In the genomic region with DNA sequence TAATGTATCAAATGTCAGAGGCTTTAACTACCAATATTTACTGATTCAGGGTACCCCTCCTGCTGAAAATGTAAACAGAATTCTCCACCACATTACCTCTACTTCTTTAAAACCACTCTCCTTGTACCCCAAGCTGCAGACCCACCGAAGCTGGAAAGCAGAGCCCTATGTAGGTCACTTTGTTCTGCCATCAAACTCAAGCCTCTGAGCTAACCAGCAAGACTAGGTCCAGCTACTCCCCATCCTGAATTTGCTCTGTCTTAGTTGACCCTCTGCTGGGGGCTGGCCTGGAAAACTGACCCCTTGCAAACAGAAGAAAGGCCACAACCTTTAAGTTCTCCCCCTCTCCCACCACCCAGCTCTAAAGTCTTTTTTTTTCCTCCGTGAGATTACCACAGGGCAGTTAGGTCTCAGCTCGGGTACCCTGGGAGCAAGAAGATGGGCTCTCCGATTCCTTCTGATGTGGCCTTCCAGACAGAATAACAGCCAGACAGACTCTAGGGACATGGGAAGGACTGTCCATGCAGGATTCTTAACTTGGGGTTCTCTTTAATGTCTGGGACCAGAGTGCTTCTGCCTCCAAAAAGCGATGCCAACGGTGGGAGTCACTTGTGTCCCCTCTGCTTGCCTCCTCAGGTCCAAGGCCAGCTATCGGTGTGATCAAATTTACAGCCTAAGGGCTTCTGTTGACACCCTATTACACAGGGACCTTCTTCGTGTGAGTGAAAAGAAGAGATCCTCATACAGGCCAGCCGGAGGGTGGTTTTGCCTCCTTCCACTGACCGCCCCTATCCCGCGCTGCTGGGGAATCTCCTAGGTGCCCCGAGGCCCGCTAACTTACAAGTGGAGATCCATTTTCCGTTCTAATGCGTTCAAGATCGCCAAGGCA, we compare ENCODE assay signal across 13 mouse cellular contexts. TPM values are rescaled to one million over a fixed set of nuclear protein-coding genes. Genes with fewer than 3 reads are reported as not detected.
DNase-seq lines count a peak whose midpoint lies in the region; ATAC-seq lines count a peak whose summit lies in the region.
"Had no signal": no experiment of that assay in that cellular context is flagged by ENCODE, and none has a peak within 500 bp of the region (broad histone marks: within the 10 kb centered on the region; RNA-seq: fewer than 3 reads in every experiment).

No protein-coding gene starts in this region.

- H3K4me2 ChIP-seq in forebrain, embryonic 14.5 days (ENCODE audit: low read length) = no peak overlapping the region
- H3K4me2 ChIP-seq in forebrain, embryonic 11.5 days (ENCODE audit: low read depth, low read length, severe bottlenecking) = no peak overlapping the region
- no peak overlapping the region for H3K4me2 ChIP-seq in midbrain, embryonic 14.5 days (ENCODE audit: low read length)
- no peak overlapping the region for H3K4me2 ChIP-seq in midbrain, embryonic 16.5 days (ENCODE audit: low read length)
- H3K4me2 ChIP-seq in liver, embryonic 11.5 days = peak overlapping the region; percentile 56
- H3K4me2 ChIP-seq: neural tube, embryonic 13.5 days had no signal

- no peak for ATAC-seq in forebrain, embryonic 14.5 days
- no peak for ATAC-seq in forebrain, embryonic 11.5 days (replicated peaks; ENCODE audit: low FRiP score)
- no peak for ATAC-seq in midbrain, embryonic 14.5 days (ENCODE audit: low FRiP score, low TSS enrichment)
- ATAC-seq in midbrain, embryonic 16.5 days = no peak
- ATAC-seq in liver, embryonic 11.5 days (replicated peaks; ENCODE audit: low FRiP score) = no peak
- no peak for ATAC-seq in megakaryocyte, adult 5-6 weeks (ENCODE audit: poor library complexity, severe bottlenecking)

- peaks cover 86% of the 10 kb centered on the region for H3K27me3 ChIP-seq in forebrain, embryonic 14.5 days (replicated peaks; ENCODE audit: control insufficient read depth, insufficient read depth, low read length)
- H3K27me3 ChIP-seq in forebrain, embryonic 11.5 days (ENCODE audit: control insufficient read depth, insufficient read depth, low read length) = peaks cover 94% of the 10 kb centered on the region
- peaks cover 97% of the 10 kb centered on the region for H3K27me3 ChIP-seq in midbrain, embryonic 14.5 days (ENCODE audit: control insufficient read depth, insufficient read depth, low read length)
- H3K27me3 ChIP-seq in midbrain, embryonic 16.5 days (ENCODE audit: control insufficient read depth, insufficient read depth, low read depth, low read length) = peaks cover 54% of the 10 kb centered on the region
- H3K27me3 ChIP-seq in liver, embryonic 11.5 days (replicated peaks; ENCODE audit: control insufficient read depth, insufficient read depth, low read length) = peaks cover 96% of the 10 kb centered on the region

- H3K9ac ChIP-seq in forebrain, embryonic 14.5 days (ENCODE audit: low read length) = no peak overlapping the region
- no peak overlapping the region for H3K9ac ChIP-seq in forebrain, embryonic 11.5 days (ENCODE audit: low read length)
- H3K9ac ChIP-seq in midbrain, embryonic 14.5 days (replicated peaks; ENCODE audit: low read length) = no peak overlapping the region
- no peak overlapping the region for H3K9ac ChIP-seq in midbrain, embryonic 16.5 days (ENCODE audit: low read depth, low read length)
- peak overlapping the region; percentile 31; the same call in 1 of the 2 replicates for H3K9ac ChIP-seq in liver, embryonic 11.5 days (ENCODE audit: low read depth, low read length)
- H3K9ac ChIP-seq: neural tube, embryonic 13.5 days had no signal

- no peak overlapping the region for H3K4me3 ChIP-seq in forebrain, embryonic 14.5 days (ENCODE audit: low read depth, low read length)
- no peak overlapping the region for H3K4me3 ChIP-seq in forebrain, embryonic 11.5 days (ENCODE audit: low read depth, low read length)
- no peak overlapping the region for H3K4me3 ChIP-seq in midbrain, embryonic 14.5 days (replicated peaks; ENCODE audit: low read depth, low read length)
- no peak overlapping the region for H3K4me3 ChIP-seq in midbrain, embryonic 16.5 days (ENCODE audit: low read depth, low read length)
- peak overlapping the region; percentile 58 for H3K4me3 ChIP-seq in liver, embryonic 11.5 days (ENCODE audit: low read depth, low read length)
- H3K4me3 ChIP-seq: erythroblast, embryonic 14.5 days; neural tube, embryonic 13.5 days had no signal

- peaks cover 10% of the 10 kb centered on the region for H3K4me1 ChIP-seq in forebrain, embryonic 14.5 days (ENCODE audit: control insufficient read depth, insufficient read depth, low read length)
- H3K4me1 ChIP-seq in forebrain, embryonic 11.5 days (replicated peaks; ENCODE audit: control insufficient read depth, insufficient read depth, low read length) = peaks cover 10% of the 10 kb centered on the region
- peaks cover 9% of the 10 kb centered on the region for H3K4me1 ChIP-seq in midbrain, embryonic 14.5 days (ENCODE audit: control insufficient read depth, insufficient read depth, low read length)
- peaks cover 9% of the 10 kb centered on the region for H3K4me1 ChIP-seq in midbrain, embryonic 16.5 days (ENCODE audit: control insufficient read depth, insufficient read depth, low read length)
- H3K4me1 ChIP-seq in liver, embryonic 11.5 days (replicated peaks; ENCODE audit: control insufficient read depth, insufficient read depth, low read length) = no peaks in the 10 kb centered on the region

- no peaks in the 10 kb centered on the region for H3K36me3 ChIP-seq in forebrain, embryonic 14.5 days (ENCODE audit: control insufficient read depth, insufficient read depth, low read length)
- H3K36me3 ChIP-seq in forebrain, embryonic 11.5 days (ENCODE audit: control insufficient read depth, insufficient read depth, low read length) = no peaks in the 10 kb centered on the region
- no peaks in the 10 kb centered on the region for H3K36me3 ChIP-seq in midbrain, embryonic 14.5 days (ENCODE audit: control insufficient read depth, insufficient read depth, low read length)
- H3K36me3 ChIP-seq in midbrain, embryonic 16.5 days (ENCODE audit: control insufficient read depth, insufficient read depth, low read length) = no peaks in the 10 kb centered on the region
- no peaks in the 10 kb centered on the region for H3K36me3 ChIP-seq in liver, embryonic 11.5 days (ENCODE audit: control insufficient read depth, insufficient read depth, low read length)
- H3K36me3 ChIP-seq: neural tube, embryonic 13.5 days had no signal

- H3K9me3 ChIP-seq in forebrain, embryonic 14.5 days (replicated peaks; ENCODE audit: control insufficient read depth, low read length) = no peaks in the 10 kb centered on the region
- H3K9me3 ChIP-seq in forebrain, embryonic 11.5 days (ENCODE audit: control insufficient read depth, low read length) = no peaks in the 10 kb centered on the region
- no peaks in the 10 kb centered on the region for H3K9me3 ChIP-seq in midbrain, embryonic 14.5 days (ENCODE audit: control insufficient read depth, low read length)
- H3K9me3 ChIP-seq in midbrain, embryonic 16.5 days (replicated peaks; ENCODE audit: control insufficient read depth, low read length, poor library complexity, severe bottlenecking) = no peaks in the 10 kb centered on the region
- H3K9me3 ChIP-seq in liver, embryonic 11.5 days (ENCODE audit: control insufficient read depth, low read length) = no peaks in the 10 kb centered on the region
- H3K9me3 ChIP-seq: neural tube, embryonic 13.5 days had no signal

- DNase-seq in forebrain, embryonic 14.5 days (ENCODE audit: low spot score) = peak; percentile 16
- no peak for DNase-seq in forebrain, embryonic 11.5 days (ENCODE audit: low spot score)
- peak; percentile 7 for DNase-seq in midbrain, embryonic 14.5 days
- DNase-seq in liver, embryonic 11.5 days (ENCODE audit: low spot score) = peak; percentile 45
- no peak for DNase-seq in right cerebral cortex, postnatal 36 days (ENCODE audit: low spot score in 2 of 2)
- DNase-seq in gastrocnemius, adult 8-10 months (ENCODE audit: low spot score in 2 of 2) = no peak

- H3K27ac ChIP-seq in forebrain, embryonic 14.5 days (ENCODE audit: low read depth, low read length) = no peak overlapping the region
- no peak overlapping the region for H3K27ac ChIP-seq in forebrain, embryonic 11.5 days (ENCODE audit: low read depth, low read length)
- H3K27ac ChIP-seq in midbrain, embryonic 14.5 days (replicated peaks; ENCODE audit: low read depth, low read length) = no peak overlapping the region
- H3K27ac ChIP-seq in midbrain, embryonic 16.5 days (ENCODE audit: low read length) = no peak overlapping the region
- no peak overlapping the region; the same call in 1 of the 2 replicates for H3K27ac ChIP-seq in liver, embryonic 11.5 days (ENCODE audit: low read depth, low read length)
- H3K27ac ChIP-seq: macrophage; neural tube, embryonic 13.5 days had no signal

- WGBS in forebrain, embryonic 14.5 days = under 1% methylated on average over 17 of the region's 17 CpGs
- WGBS in forebrain, embryonic 11.5 days = under 1% methylated on average over 17 of the region's 17 CpGs
- WGBS in midbrain, embryonic 14.5 days = under 1% methylated on average over 17 of the region's 17 CpGs
- WGBS in midbrain, embryonic 16.5 days = 1% methylated on average over 17 of the region's 17 CpGs
- WGBS in liver, embryonic 11.5 days = 4% methylated on average over 17 of the region's 17 CpGs

RNA-seq across cellular contexts. Expression of a gene that starts 1.4 kb away (rescaled TPM):
- not detected in 2 replicates for polyA plus RNA-seq in forebrain, embryonic 14.5 days (2014; fragmentation: Nextera tagmentation; extraction: Ambion mirVana)
- not detected in 2 replicates for polyA plus RNA-seq in forebrain, embryonic 11.5 days (2014; fragmentation: Nextera tagmentation; extraction: Ambion mirVana)
- not detected in 2 replicates for polyA plus RNA-seq in midbrain, embryonic 14.5 days (2014; fragmentation: Nextera tagmentation; extraction: Ambion mirVana)
- polyA plus RNA-seq in midbrain, embryonic 16.5 days (2015; fragmentation: Nextera tagmentation; extraction: Ambion mirVana) = not detected in 2 replicates
- polyA plus RNA-seq in liver, embryonic 11.5 days (2014; fragmentation: Nextera tagmentation; extraction: Ambion mirVana) = 5.4 TPM in 2 replicates
- total RNA-seq in gastrocnemius, adult 8-10 months (2022) = under 1 TPM in 2 of 4 experiments, not detected in 2; 0.11 to 0.15 TPM
- total RNA-seq in megakaryocyte, adult 5-6 weeks (2015) = not detected in 2 replicates
- not detected in 2 replicates for total RNA-seq in megakaryocyte, adult 5-6 weeks (2017)
- total RNA-seq: MEL had no signal
- polyA plus RNA-seq: erythroblast, embryonic 14.5 days; kidney, embryonic 14.5 days; macrophage had no signal

Comparison
In these comparisons a context has a peak if more than half of its experiments do, and no peak if none do; other contexts are left out.
1. DNase-seq: peak in forebrain, embryonic 14.5 days (single experiment), midbrain, embryonic 14.5 days (single experiment) and liver, embryonic 11.5 days (single experiment); none in forebrain, embryonic 11.5 days (single experiment), right cerebral cortex, postnatal 36 days (0 of 2) and gastrocnemius, adult 8-10 months (0 of 2).